Mouse (Mus musculus) midbrain, embryonic 13.5 days (tissue): ENCODE data around the gene Pgm1. TPM values are rescaled to one million over a fixed set of nuclear protein-coding genes. Genes with fewer than 3 reads are reported as not detected.
A peak's percentile ranks its signal among the peaks of the same experiment; 100 is the strongest.

Source experiments
- ATAC-seq: fragments of 200-750 bp; cut with Nextera tagmentation; 2 replicates; pipeline ENCODE4 v1.8.0; 2017; ENCODE audit warnings: mild to moderate bottlenecking, moderate TSS enrichment, moderate library complexity
- H3K27ac ChIP-seq: fragments of 300-500 bp; sonication (generic); 2 replicates; pipeline ENCODE4 v1.5.1; 2015; ENCODE audit warnings: inconsistent platforms, mild to moderate bottlenecking, moderate library complexity
- H3K27me3 ChIP-seq: fragments of 300-500 bp; sonication (generic); 2 replicates; pipeline ENCODE4 v1.6.1; 2015; ENCODE audit warnings: mild to moderate bottlenecking, inconsistent platforms
- H3K36me3 ChIP-seq: fragments of 300-500 bp; sonication (generic); 2 replicates; pipeline ENCODE4 v1.6.1; 2015; ENCODE audit warnings: mild to moderate bottlenecking, inconsistent platforms
- H3K4me1 ChIP-seq: fragments of 300-500 bp; sonication (generic); replicated peaks from 2 replicates; pipeline ENCODE4 v1.6.1; 2015; ENCODE audit warnings: inconsistent platforms
- H3K4me2 ChIP-seq: fragments of 300-500 bp; sonication (generic); replicated peaks from 2 replicates; pipeline ENCODE4 v1.6.1; 2015; ENCODE audit warnings: moderate library complexity, mild to moderate bottlenecking, inconsistent platforms
- H3K4me3 ChIP-seq: fragments of 300-500 bp; sonication (generic); replicated peaks from 2 replicates; pipeline ENCODE4 v1.5.1; 2015; ENCODE audit warnings: mild to moderate bottlenecking, inconsistent platforms
- H3K9ac ChIP-seq: fragments of 300-500 bp; sonication (generic); replicated peaks from 2 replicates; pipeline ENCODE4 v1.6.1; 2015; ENCODE audit warnings: mild to moderate bottlenecking, inconsistent platforms
- H3K9me3 ChIP-seq: fragments of 300-500 bp; sonication (generic); 2 replicates; pipeline ENCODE4 v1.6.1; 2016; ENCODE audit warnings: mild to moderate bottlenecking, inconsistent platforms
- WGBS: fragments of 180-500 bp; shearing (Covaris S2); methylation state at CpG from one replicate; pipeline ENCODE4 v1.1.7; 2015; 5-methylcytosine and 5-hydroxymethylcytosine counted together
- polyA plus RNA-seq: library from polyadenylated mRNA; unstranded; fragments of >200 nt; fragmentation: Nextera tagmentation; extraction: Ambion mirVana; gene quantifications from 2 replicates; pipeline ENCODE4 v1.2.1, GENCODE M21; 2015

Pgm1 gene
- polyA plus RNA-seq, 1 experiment from 2014 or later = 46.8 TPM

DNA sequence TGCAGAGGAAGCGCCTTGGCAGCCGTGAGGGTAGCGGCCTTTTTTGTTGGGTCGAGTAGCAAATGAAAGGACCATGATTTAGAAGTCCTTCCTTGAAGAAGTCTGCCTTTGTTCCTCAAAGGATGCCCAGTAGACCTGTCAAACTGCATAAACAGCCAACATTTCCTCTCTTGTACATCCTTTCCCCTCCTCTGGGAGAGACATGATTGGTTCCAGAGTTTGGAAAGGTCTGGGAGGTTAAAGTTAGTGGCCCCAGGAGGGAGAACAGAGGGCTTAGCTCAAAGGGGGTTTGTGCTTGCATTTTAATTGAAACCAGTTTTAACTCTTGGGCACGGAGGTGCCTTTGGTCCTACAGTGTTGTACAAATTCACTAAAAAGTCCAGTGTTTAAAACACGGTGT, 37.3 kb downstream of the Pgm1 start:
- Histone ChIP-seq H3K4me1 (no peaks in the 10 kb centered on the region), H3K9ac (no peak overlapping the region), H3K9me3 (no peaks in the 10 kb centered on the region), H3K27ac (no peak overlapping the region), H3K27me3 (no peaks in the 10 kb centered on the region), H3K4me2 (no peak overlapping the region), H3K36me3 (peaks cover 14% of the 10 kb centered on the region), H3K4me3 (no peak overlapping the region)
- 85% methylated on average over 6 of the region's 6 CpGs for WGBS
- no peak for ATAC-seq

DNA sequence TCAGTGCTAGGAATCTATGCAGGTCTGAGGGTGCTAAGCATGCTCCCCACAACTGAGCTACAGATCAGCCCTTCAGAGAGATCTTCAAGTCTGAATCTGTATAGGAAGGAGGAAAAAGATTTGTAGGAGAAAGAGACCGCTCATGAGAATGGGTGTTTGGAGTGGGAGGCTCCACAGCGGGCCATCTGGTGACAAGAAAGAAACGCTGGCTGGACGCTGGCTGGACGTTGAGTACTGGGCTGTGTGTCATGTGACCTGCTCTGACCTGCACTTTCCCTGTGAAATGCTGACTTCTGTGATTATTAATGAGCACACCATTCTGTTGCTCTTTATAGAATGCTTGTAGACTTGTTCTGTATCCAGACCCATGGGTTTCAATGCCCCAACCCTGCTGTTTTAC, 40.1 kb downstream of the Pgm1 start:
- ATAC-seq = no peak
- Histone ChIP-seq H3K27ac (no peak overlapping the region), H3K4me1 (no peaks in the 10 kb centered on the region), H3K9ac (no peak overlapping the region), H3K36me3 (peaks cover 10% of the 10 kb centered on the region), H3K9me3 (no peaks in the 10 kb centered on the region), H3K4me3 (no peak overlapping the region), H3K4me2 (no peak overlapping the region), H3K27me3 (no peaks in the 10 kb centered on the region)
- WGBS = 50% methylated on average over 5 of the region's 5 CpGs

DNA sequence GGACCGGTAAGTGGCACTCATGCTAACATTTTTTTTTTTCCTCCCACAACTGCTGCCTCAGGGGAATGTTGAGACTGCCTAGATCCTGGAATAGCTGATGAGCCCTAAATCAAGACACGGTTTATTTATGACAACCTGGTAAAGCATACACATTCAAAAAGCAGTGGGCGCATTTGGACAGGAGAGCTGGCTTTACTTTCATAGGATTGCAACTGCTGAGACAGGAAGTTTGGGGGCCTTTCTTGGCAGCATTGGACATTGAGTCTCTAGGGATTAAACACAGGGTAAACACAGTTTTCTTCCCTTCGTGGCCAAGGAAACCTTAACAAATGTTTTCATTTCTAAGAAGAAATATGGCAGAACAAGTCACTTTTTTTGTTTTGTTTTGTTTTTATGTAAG, 40.9 kb downstream of the Pgm1 start:
- Histone ChIP-seq H3K36me3 (0 out of 2 replicates have a peak, but pooled peaks cover 6% of the 10 kb centered on the region), H3K27me3 (no peaks in the 10 kb centered on the region), H3K27ac (no peak overlapping the region), H3K4me1 (no peaks in the 10 kb centered on the region), H3K9me3 (no peaks in the 10 kb centered on the region), H3K4me3 (no peak overlapping the region), H3K4me2 (no peak overlapping the region), H3K9ac (no peak overlapping the region)
- no peak for ATAC-seq
- 82% methylated on average over 4 of the region's 4 CpGs for WGBS

DNA sequence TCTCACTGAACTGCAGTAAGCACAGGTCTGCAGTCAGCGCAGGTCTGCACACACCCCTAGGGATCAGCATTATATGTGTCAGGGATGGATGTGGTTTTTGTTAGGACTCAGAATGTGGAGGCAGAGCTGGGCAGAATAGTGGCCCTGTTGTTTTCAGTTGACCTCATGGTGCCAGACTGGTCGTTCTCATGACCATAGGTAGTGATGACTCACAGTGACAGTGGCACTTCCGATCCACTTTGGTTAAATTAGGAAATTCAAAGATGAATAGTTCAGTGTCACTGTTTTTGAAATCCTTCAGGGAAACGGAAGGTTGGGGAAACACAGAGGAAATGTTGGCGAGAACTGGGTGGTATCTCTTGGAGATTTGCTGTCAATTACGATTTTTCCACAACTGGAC, 43.7 kb downstream of the Pgm1 start:
- Histone ChIP-seq H3K4me1 (no peaks in the 10 kb centered on the region), H3K36me3 (0 out of 2 replicates have a peak, but pooled peaks cover 6% of the 10 kb centered on the region), H3K27me3 (no peaks in the 10 kb centered on the region), H3K9ac (no peak overlapping the region), H3K9me3 (no peaks in the 10 kb centered on the region), H3K27ac (no peak overlapping the region), H3K4me2 (no peak overlapping the region), H3K4me3 (no peak overlapping the region)
- WGBS = 88% methylated on average over 6 of the region's 6 CpGs
- no peak for ATAC-seq

DNA sequence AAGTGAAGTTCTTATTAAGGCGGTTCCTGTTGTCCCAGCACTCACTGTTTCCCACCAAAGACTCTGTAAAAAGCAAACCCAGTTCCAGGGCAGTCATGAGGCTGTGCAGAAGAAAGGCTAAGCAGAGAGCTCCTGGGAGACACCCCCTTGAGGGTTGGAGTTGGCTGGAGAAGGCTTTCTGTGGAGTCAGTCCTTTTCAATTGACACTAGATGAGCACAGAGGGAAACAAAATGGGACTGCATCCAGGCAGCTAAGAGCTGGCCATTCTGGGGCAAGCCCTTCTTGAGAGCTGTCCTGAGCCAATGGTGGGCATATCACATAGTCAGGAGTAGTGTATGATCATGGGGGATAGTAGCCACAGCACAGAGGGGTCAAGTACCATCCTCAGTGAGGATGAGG, 44.7 kb downstream of the Pgm1 start:
- Histone ChIP-seq H3K27ac (no peak overlapping the region), H3K4me3 (no peak overlapping the region), H3K4me1 (no peaks in the 10 kb centered on the region), H3K4me2 (no peak overlapping the region), H3K36me3 (0 out of 2 replicates have a peak, but pooled peaks cover 6% of the 10 kb centered on the region), H3K9ac (no peak overlapping the region), H3K27me3 (no peaks in the 10 kb centered on the region), H3K9me3 (no peaks in the 10 kb centered on the region)
- WGBS = 97% methylated on average over 1 of the region's 1 CpGs
- ATAC-seq = no peak

DNA sequence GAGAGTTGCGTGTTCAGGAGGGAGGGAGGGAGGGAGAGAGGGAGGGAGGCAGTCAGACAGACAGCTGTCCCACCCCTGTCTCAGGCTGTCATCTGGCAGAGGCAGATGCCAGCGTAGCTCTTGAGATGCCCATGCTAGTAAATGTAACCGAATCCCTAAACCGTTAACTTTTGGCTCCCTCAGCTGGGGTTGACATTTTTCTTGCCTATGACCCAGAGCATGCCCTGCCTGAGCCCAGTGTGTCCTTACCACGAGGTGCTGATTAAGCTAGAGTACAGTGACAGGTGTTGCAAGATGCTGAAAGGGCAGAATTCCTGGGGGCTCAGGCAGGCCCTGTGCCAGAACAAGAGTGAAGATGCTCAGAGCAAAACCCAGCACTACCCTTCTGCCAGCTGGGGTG, 45.2 kb downstream of the Pgm1 start:
- WGBS = 84% methylated on average over 5 of the region's 5 CpGs
- H3K4me3 ChIP-seq = no peak overlapping the region
- no peak for ATAC-seq

DNA sequence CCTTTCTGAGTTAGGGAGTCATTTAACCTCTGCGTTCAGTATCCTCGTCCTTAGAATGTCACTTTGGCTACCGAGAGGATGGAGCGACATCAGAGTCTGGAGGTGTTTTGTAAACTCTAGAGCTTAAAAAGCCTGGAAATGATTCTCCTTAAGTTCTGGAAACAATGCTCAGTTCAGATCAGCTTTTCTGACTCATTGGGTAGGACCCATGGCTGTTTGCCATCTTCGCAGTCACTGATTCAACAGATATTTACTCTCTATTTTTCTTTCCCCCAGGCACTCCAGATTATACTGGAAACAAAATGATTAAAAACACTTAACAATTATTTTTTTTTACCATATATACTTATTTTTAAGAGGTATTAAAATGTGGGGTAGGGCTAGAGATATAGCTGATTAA, 50.1 kb downstream of the Pgm1 start:
- no peak overlapping the region for H3K27ac ChIP-seq
- no peak overlapping the region for H3K9ac ChIP-seq
- H3K36me3 ChIP-seq = no peaks in the 10 kb centered on the region
- no peak overlapping the region for H3K4me3 ChIP-seq
- H3K9me3 ChIP-seq = no peaks in the 10 kb centered on the region
- H3K27me3 ChIP-seq = no peaks in the 10 kb centered on the region
- no peak overlapping the region for H3K4me2 ChIP-seq
- no peak for ATAC-seq
- peaks cover under 1% of the 10 kb centered on the region; the same call in 1 of the 2 replicates for H3K4me1 ChIP-seq
- WGBS = 91% methylated on average over 5 of the region's 5 CpGs

More for the DNA sequence above, 45.2 kb downstream of the Pgm1 start:
- H3K36me3 ChIP-seq = 0 out of 2 replicates have a peak, but pooled peaks cover 6% of the 10 kb centered on the region
- H3K4me1 ChIP-seq = no peaks in the 10 kb centered on the region
- no peak overlapping the region for H3K27ac ChIP-seq
- no peak overlapping the region for H3K4me2 ChIP-seq
- no peaks in the 10 kb centered on the region for H3K27me3 ChIP-seq
- no peaks in the 10 kb centered on the region for H3K9me3 ChIP-seq
- H3K9ac ChIP-seq = no peak overlapping the region

DNA sequence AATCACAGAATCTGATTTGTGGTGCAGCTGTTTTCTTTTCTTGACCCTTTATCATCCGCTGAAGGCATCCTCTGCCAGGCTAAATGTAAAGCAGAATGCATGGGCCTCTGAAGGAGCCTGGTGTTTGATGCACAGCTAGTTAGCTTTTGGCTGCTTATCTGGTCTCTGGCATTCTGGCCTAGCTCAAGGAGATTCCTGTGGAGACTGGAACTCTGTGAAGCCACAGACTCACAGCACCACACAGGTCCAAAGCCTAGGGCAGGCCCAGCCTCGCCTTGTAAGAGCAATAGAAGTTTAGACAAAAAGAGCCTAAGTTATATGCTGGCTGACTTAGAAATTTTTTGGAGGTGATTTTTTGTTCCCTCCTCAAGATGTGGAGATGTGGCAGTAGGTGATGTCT, 52.0 kb downstream of the Pgm1 start:
- Histone ChIP-seq H3K9me3 (no peaks in the 10 kb centered on the region), H3K27me3 (no peaks in the 10 kb centered on the region), H3K9ac (no peak overlapping the region), H3K4me3 (no peak overlapping the region), H3K4me2 (no peak overlapping the region), H3K36me3 (no peaks in the 10 kb centered on the region), H3K4me1 (peaks cover 6% of the 10 kb centered on the region), H3K27ac (no peak overlapping the region)
- 87% methylated on average over 2 of the region's 2 CpGs for WGBS
- no peak for ATAC-seq

DNA sequence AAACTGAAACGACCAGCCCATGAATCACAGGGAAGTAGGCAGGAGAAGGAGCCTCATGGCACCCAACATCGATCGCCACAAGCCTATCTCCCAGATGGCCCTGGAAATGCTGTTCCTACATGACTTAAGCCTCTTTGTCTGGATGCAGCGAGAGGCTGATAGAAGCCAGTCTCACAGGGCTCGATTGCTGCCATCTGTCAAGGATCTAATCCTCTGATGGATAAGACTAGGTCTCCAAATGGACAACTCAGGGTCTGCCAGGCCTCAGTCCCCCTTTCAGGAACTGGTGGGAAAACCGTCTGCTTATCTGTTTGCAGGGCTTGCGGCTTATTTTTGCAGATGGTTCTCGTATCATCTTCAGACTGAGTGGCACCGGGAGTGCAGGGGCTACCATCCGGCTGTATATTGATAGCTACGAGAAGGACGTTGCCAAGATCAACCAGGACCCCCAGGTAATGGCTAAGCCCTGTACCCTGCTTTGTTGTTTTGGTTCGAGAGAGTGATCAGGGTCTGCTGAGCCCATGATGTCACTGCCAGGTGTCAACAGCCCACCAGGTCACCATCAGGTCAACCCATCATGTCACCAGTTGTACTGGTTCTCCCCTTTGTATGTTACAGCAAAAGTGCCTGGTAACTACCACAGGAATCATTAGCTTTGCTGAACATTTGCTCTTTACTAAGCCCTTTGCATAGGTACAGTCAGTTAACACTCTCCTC, 54.6 kb downstream of the Pgm1 start:
- ATAC-seq = no peak
- Histone ChIP-seq H3K27ac (no peak overlapping the region), H3K4me1 (peaks cover 6% of the 10 kb centered on the region), H3K4me2 (no peak overlapping the region), H3K4me3 (no peak overlapping the region), H3K36me3 (no peaks in the 10 kb centered on the region), H3K9ac (no peak overlapping the region), H3K27me3 (no peaks in the 10 kb centered on the region), H3K9me3 (no peaks in the 10 kb centered on the region)
- WGBS = 71% methylated on average over 13 of the region's 13 CpGs

DNA sequence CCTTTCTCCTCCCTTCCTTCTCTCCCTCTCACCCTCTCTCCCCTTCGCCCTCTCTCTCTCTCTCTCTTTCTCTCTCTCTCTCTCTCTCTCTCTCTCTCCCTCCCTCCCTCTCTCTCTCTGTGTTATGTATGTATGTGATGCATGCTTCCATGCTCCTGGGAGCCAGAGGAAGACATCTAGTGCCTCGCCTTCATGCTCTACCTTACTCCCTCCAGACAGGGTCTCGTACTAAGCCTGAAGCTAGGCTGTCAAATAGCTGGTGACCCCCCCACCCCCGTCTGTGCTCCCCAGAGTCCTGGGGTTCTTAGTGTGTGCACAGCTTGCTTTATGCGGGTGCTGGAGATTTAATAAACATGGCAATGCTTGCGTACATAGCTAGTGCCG, 55.1 kb downstream of the Pgm1 start:
- H3K9me3 ChIP-seq = no peaks in the 10 kb centered on the region
- peak; percentile 55; the same call in 1 of the 2 replicates for ATAC-seq
- no peak overlapping the region for H3K4me2 ChIP-seq
- H3K4me3 ChIP-seq = no peak overlapping the region
- no peak overlapping the region for H3K9ac ChIP-seq
- no peaks in the 10 kb centered on the region for H3K36me3 ChIP-seq
- H3K27ac ChIP-seq = no peak overlapping the region
- 60% methylated on average over 7 of the region's 7 CpGs for WGBS
- H3K4me1 ChIP-seq = peaks cover 6% of the 10 kb centered on the region
- no peaks in the 10 kb centered on the region for H3K27me3 ChIP-seq

DNA sequence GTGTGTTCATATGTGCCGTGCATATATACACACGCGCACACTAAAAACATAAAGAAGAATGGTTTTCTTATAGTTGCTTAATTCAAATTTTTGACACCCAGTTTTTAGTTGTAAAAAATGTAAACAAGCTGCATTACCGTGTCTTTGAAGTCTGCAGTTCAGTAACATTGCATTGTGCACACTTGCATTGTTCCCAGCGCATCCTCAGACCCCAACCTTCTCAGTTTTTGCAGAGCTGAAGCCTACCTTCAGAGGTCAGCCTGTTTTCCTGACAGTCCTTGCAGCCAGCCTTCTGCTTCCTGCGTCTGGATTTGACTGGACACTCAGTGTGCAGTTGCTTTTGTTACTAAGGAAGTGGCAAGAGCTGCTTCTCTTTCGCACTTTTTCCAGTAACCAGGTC, 55.9 kb downstream of the Pgm1 start:
- peaks cover 6% of the 10 kb centered on the region for H3K4me1 ChIP-seq
- no peak overlapping the region for H3K27ac ChIP-seq
- no peaks in the 10 kb centered on the region for H3K27me3 ChIP-seq
- 90% methylated on average over 7 of the region's 7 CpGs for WGBS
- no peak overlapping the region for H3K9ac ChIP-seq
- no peak for ATAC-seq
- H3K4me2 ChIP-seq = no peak overlapping the region
- no peak overlapping the region for H3K4me3 ChIP-seq
- H3K9me3 ChIP-seq = no peaks in the 10 kb centered on the region
- no peaks in the 10 kb centered on the region for H3K36me3 ChIP-seq

DNA sequence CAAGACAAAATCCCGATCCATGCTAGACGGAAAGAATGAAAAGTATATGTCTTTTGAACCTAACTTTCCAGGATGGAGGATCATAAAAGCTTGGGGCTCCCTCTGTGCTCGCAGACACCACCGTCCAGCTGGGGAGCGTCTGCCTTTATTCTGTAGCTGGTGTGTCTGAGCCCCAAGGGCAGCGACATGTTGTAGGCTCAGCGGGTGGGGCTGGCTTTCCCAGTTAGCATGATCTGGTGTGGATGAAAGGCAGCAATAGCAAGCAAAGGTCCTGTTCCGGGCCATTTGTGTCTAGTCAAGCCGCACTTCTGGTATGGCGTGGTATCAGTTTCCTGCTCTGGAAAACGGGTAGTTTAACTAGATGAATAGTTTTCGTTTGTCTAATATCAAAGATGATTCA, 56.4 kb downstream of the Pgm1 start:
- WGBS = 83% methylated on average over 12 of the region's 12 CpGs
- H3K4me1 ChIP-seq = peaks cover 6% of the 10 kb centered on the region
- ATAC-seq = no peak
- no peaks in the 10 kb centered on the region for H3K9me3 ChIP-seq
- H3K9ac ChIP-seq = no peak overlapping the region
- no peak overlapping the region for H3K4me3 ChIP-seq
- H3K4me2 ChIP-seq = no peak overlapping the region
- no peaks in the 10 kb centered on the region for H3K27me3 ChIP-seq
- H3K27ac ChIP-seq = no peak overlapping the region
- no peaks in the 10 kb centered on the region for H3K36me3 ChIP-seq

DNA sequence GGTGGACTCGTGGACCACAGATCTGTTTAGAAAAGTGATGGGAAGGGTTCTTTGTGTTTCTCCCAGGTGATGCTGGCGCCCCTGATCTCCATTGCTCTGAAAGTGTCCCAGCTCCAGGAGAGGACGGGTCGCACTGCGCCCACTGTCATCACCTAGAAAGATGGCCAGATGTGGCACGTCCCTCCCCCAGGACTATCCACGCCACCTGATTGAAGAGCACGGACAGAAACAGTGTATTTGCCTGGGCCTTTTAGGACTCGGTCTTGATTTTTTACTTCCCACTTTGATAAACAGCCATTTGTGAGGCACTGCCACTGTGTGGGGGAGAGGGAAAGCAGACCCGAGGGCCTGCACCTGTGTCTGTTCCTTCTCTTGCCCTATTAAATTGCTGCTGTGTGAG, 57.4 kb downstream of the Pgm1 start:
- H3K9me3 ChIP-seq = no peaks in the 10 kb centered on the region
- no peaks in the 10 kb centered on the region for H3K36me3 ChIP-seq
- H3K4me1 ChIP-seq = peaks cover 6% of the 10 kb centered on the region
- 96% methylated on average over 10 of the region's 10 CpGs for WGBS
- H3K4me3 ChIP-seq = no peak overlapping the region
- ATAC-seq = no peak
- H3K4me2 ChIP-seq = no peak overlapping the region
- H3K27ac ChIP-seq = no peak overlapping the region
- no peak overlapping the region for H3K9ac ChIP-seq
- no peaks in the 10 kb centered on the region for H3K27me3 ChIP-seq
